Mouse (Mus musculus): ENCODE results near the gene 1810010D01Rik.

1810010D01Rik gene

GRCm38 (mm10) chr7:145211680-145212659, 4.1 kb upstream of the 1810010D01Rik start:
- DNase-seq = no peak

- no peak for DNase-seq
Measured at GRCm38 (mm10) chr7:145210477-145211070, 2.7 kb upstream of the 1810010D01Rik start.

GRCm38 (mm10) chr7:145206801-145207200, 1.1 kb downstream of the 1810010D01Rik start:
- no peak for DNase-seq

- DNase-seq = peak; percentile 82 to 89
Measured at GRCm38 (mm10) chr7:145206056-145206610, 1.8 kb downstream of the 1810010D01Rik start.

- no peak for DNase-seq
Measured at GRCm38 (mm10) chr7:145205363-145205902, 2.5 kb downstream of the 1810010D01Rik start.

GRCm38 (mm10) chr7:145199711-145200110, 8.2 kb downstream of the 1810010D01Rik start:
- no peak for DNase-seq

GRCm38 (mm10) chr7:145198223-145198714, 9.7 kb downstream of the 1810010D01Rik start:
- peak; percentile 31 to 77 for DNase-seq

GRCm38 (mm10) chr7:145197711-145198110, 10.2 kb downstream of the 1810010D01Rik start:
- no peak for DNase-seq

GRCm38 (mm10) chr7:145197042-145197441, 10.9 kb downstream of the 1810010D01Rik start:
- DNase-seq = no peak

- no peak for DNase-seq
Measured at GRCm38 (mm10) chr7:145196340-145196739, 11.6 kb downstream of the 1810010D01Rik start.

- no peak for DNase-seq
Measured at GRCm38 (mm10) chr7:145195186-145195927, 12.6 kb downstream of the 1810010D01Rik start.

- peak; percentile 71 to 82 for DNase-seq
Measured at GRCm38 (mm10) chr7:145194455-145195161, 13.3 kb downstream of the 1810010D01Rik start.

GRCm38 (mm10) chr7:145192836-145193235, 15.1 kb downstream of the 1810010D01Rik start:
- DNase-seq = no peak

- no peak for DNase-seq
Measured at GRCm38 (mm10) chr7:145190520-145190919, 17.4 kb downstream of the 1810010D01Rik start.

GRCm38 (mm10) chr7:145189342-145189741, 18.6 kb downstream of the 1810010D01Rik start:
- no peak for DNase-seq

- DNase-seq = no peak
Measured at GRCm38 (mm10) chr7:145187802-145188201, 20.1 kb downstream of the 1810010D01Rik start.

- DNase-seq = peak; percentile 60 to 90
Measured at GRCm38 (mm10) chr7:145182388-145182787, 25.5 kb downstream of the 1810010D01Rik start.

GRCm38 (mm10) chr7:145181376-145182034, 26.4 kb downstream of the 1810010D01Rik start:
- peak; percentile 25 to 42 for DNase-seq

- no peak for DNase-seq
Measured at GRCm38 (mm10) chr7:145179691-145180091, 28.2 kb downstream of the 1810010D01Rik start.

GRCm38 (mm10) chr7:145176750-145177589, 30.9 kb downstream of the 1810010D01Rik start:
- no peak for DNase-seq

Measured in lung, postnatal 4 days (tissue).